Mouse (Mus musculus) CH12.LX (cell line): ENCODE results near the gene Creb5. TPM values are rescaled to one million over a fixed set of nuclear protein-coding genes. Genes with fewer than 3 reads are reported as not detected.

ENCODE experiments used
- DNase-seq: peaks from one replicate; pipeline ENCODE4 v3.0.0-alpha.2; 2013; ENCODE audit errors: extremely low read depth
- H3K27ac ChIP-seq: 2 replicates; pipeline ENCODE4 v1.5.1; 2012; ENCODE audit warnings: low read depth, mild to moderate bottlenecking, control low read depth, moderate library complexity; ENCODE audit not compliant: insufficient read depth
- H3K27me3 ChIP-seq: replicated peaks from 2 replicates; pipeline ENCODE3; 2012; ENCODE audit warnings: inconsistent platforms
- H3K36me3 ChIP-seq, 2 experiments: replicated peaks in 1 of 2; 2 replicates each; pipeline versions ENCODE3 to v1.6.1; 2012; ENCODE audit warnings: inconsistent platforms in 1 of 2, low read length in 1 of 2, mild to moderate bottlenecking in 1 of 2, mixed read lengths in 1 of 2, moderate library complexity in 1 of 2; ENCODE audit not compliant: control insufficient read depth in 1 of 2, insufficient read depth in 1 of 2
- H3K4me1 ChIP-seq, 2 experiments: 2 replicates each; pipeline ENCODE4 v1.6.1; 2012; ENCODE audit warnings: inconsistent platforms in 1 of 2, moderate library complexity in 1 of 2; ENCODE audit not compliant: insufficient read depth in 2 of 2, control insufficient read depth in 1 of 2
- H3K4me2 ChIP-seq: 2 replicates; pipeline ENCODE4 v1.6.1; 2012; ENCODE audit warnings: low read depth, mild to moderate bottlenecking, control low read depth; ENCODE audit not compliant: poor library complexity, insufficient read depth, severe bottlenecking
- H3K4me3 ChIP-seq, 3 experiments: fragments of 150-350 bp in 1 of 3; sonication (generic) in 1 of 3; replicated peaks in 1 of 3; 2 replicates each; pipeline versions ENCODE3 to v1.5.1; 2011 to 2012; ENCODE audit warnings: low read depth in 2 of 3, low read length in 2 of 3, mild to moderate bottlenecking in 2 of 3, moderate library complexity in 2 of 3, control low read depth in 1 of 3, improper control_type of control experiment in 1 of 3, inconsistent platforms in 1 of 3, mixed read lengths in 1 of 3; ENCODE audit not compliant: poor library complexity in 1 of 3
- H3K79me2 ChIP-seq: replicated peaks from 2 replicates; pipeline ENCODE4 v1.6.1; 2012; ENCODE audit warnings: mild to moderate bottlenecking, moderate library complexity; ENCODE audit not compliant: control insufficient read depth, poor library complexity, insufficient read depth, severe bottlenecking; ENCODE audit errors: extremely low read depth
- H3K9ac ChIP-seq: 2 replicates; pipeline ENCODE4 v1.6.1; 2012; ENCODE audit warnings: low read depth, mild to moderate bottlenecking, control low read depth, moderate library complexity; ENCODE audit not compliant: insufficient read depth
- H3K9me3 ChIP-seq: replicated peaks from 2 replicates; pipeline ENCODE3; 2012; ENCODE audit warnings: low read length, inconsistent platforms, mixed read lengths
- BHLHE40 ChIP-seq: IDR thresholded peaks from 2 replicates; pipeline ENCODE4 v1.6.1; 2011; ENCODE audit warnings: mild to moderate bottlenecking, low read depth, low read length, improper control_type of control experiment
- CHD1 ChIP-seq: IDR thresholded peaks from 2 replicates; pipeline ENCODE4 v1.6.1; 2012; ENCODE audit warnings: low read depth, low read length, improper control_type of control experiment, inconsistent platforms
- E2F4 ChIP-seq: IDR thresholded peaks from 2 replicates; pipeline ENCODE4 v1.6.1; 2011; ENCODE audit warnings: low read depth, low read length, improper control_type of control experiment; ENCODE audit not compliant: insufficient replicate concordance
- EP300 ChIP-seq: IDR thresholded peaks from 2 replicates; pipeline ENCODE4 v1.6.1; 2011; ENCODE audit warnings: low read length, improper control_type of control experiment
- HCFC1 ChIP-seq: IDR thresholded peaks from 2 replicates; pipeline ENCODE4 v1.6.1; 2012; ENCODE audit warnings: low read depth, mild to moderate bottlenecking, inconsistent platforms, low read length, improper control_type of control experiment
- IRF4 ChIP-seq: IDR thresholded peaks from 2 replicates; pipeline ENCODE4 v1.6.1; 2014; ENCODE audit warnings: low read depth, mild to moderate bottlenecking, inconsistent platforms, low read length, improper control_type of control experiment
- KAT2A ChIP-seq: IDR thresholded peaks from 2 replicates; pipeline ENCODE4 v1.6.1; 2012; ENCODE audit warnings: low read length, improper control_type of control experiment, inconsistent platforms; ENCODE audit not compliant: insufficient replicate concordance
- MXI1 ChIP-seq: IDR thresholded peaks from 2 replicates; pipeline ENCODE4 v1.6.1; 2011; ENCODE audit warnings: mild to moderate bottlenecking, low read depth, low read length, improper control_type of control experiment
- MYC ChIP-seq: IDR thresholded peaks from 2 replicates; pipeline ENCODE4 v1.6.1; 2011; ENCODE audit warnings: low read depth, mild to moderate bottlenecking, improper control_type of control experiment, low read length
- NELFE ChIP-seq: IDR thresholded peaks from 2 replicates; pipeline ENCODE4 v1.6.1; 2011; ENCODE audit warnings: low read depth, low read length, improper control_type of control experiment
- TBP ChIP-seq: conservative IDR thresholded peaks from 2 replicates; pipeline ENCODE4 v1.6.1; 2011; ENCODE audit warnings: low read depth, low read length, improper control_type of control experiment
- dilution Hi-C: fragments of 300-500 bp; cut with MboI; formaldehyde crosslinking; loops from 2 replicates; pipeline ENCODE4 v1.14.3; 2020; ENCODE audit warnings: low sequenced_read_pairs; ENCODE audit not compliant: extremely low pct_unique_long_range_greater_than_20kb, extremely low pct_ligation_motif_present
- in situ Hi-C: fragments of 300-500 bp; cut with MboI; formaldehyde crosslinking; loops from 3 replicates; pipeline ENCODE4 v1.14.3; 2019; ENCODE audit warnings: low sequenced_read_pairs, low pct_ligation_motif_present, low pct_unique_long_range_greater_than_20kb, mixed read lengths
- polyA plus RNA-seq: library from polyadenylated mRNA; unstranded; fragments of >175 nt; gene quantifications from 2 replicates; pipeline ENCODE4 v1.2.1, GENCODE M21; 2012; ENCODE audit warnings: low read depth; ENCODE audit not compliant: insufficient read length
- total RNA-seq, 2 experiments: library from RNA; depleted of rRNA; stranded (reverse); fragments of 300-350 nt in 1 of 2; fragments of >200 nt in 1 of 2; gene quantifications; 2 replicates each; pipeline ENCODE4 v1.2.3; 2012 to 2014

The Creb5 gene
- total and polyA plus RNA-seq, 3 experiments = 0.68 to 2.1 (median 0.86) TPM

- Histone ChIP-seq H3K9me3 (no peaks in the 10 kb centered on the region), H3K27ac (no peak overlapping the region), H3K4me3 (no peak overlapping the region), H3K27me3 (no peaks in the 10 kb centered on the region), H3K36me3 (no peaks in the 10 kb centered on the region), H3K9ac (no peak overlapping the region), H3K4me1 (peaks cover 2 to 15% of the 10 kb centered on the region in 2 experiments; a peak in 3 of 4 replicates), H3K4me2 (no peak overlapping the region), H3K79me2 (no peaks in the 10 kb centered on the region)
- no peak for DNase-seq
- dilution Hi-C loops (no loop called here), in situ Hi-C loops (no loop called here)
- TF ChIP-seq IRF4 (no peak), MYC (peak; percentile 62; the same call in 1 of the 2 replicates)
Observed at GRCm38 (mm10) chr6:53374315-53374941, 87.4 kb downstream of the Creb5 start.

GRCm38 (mm10) chr6:53389277-53389676, 102.2 kb downstream of the Creb5 start:
- in situ Hi-C loops (no loop called here), dilution Hi-C loops (no loop called here)
- no peaks in the 10 kb centered on the region for H3K36me3 ChIP-seq
- H3K9ac ChIP-seq = no peak overlapping the region
- H3K27me3 ChIP-seq = no peaks in the 10 kb centered on the region
- DNase-seq = peak; percentile 40
- TF ChIP-seq CHD1 (no peak), BHLHE40 (0 out of 2 replicates have a peak, but pooled peaks have one; percentile 12), HCFC1 (no peak)
- H3K9me3 ChIP-seq = no peaks in the 10 kb centered on the region
- no peak overlapping the region for H3K4me2 ChIP-seq
- no peaks in the 10 kb centered on the region for H3K79me2 ChIP-seq
- no peak overlapping the region for H3K27ac ChIP-seq
- H3K4me1 ChIP-seq = peaks cover 5 to 26% of the 10 kb centered on the region in 2 experiments
- H3K4me3 ChIP-seq = no peak overlapping the region

GRCm38 (mm10) chr6:53390413-53390812, 103.3 kb downstream of the Creb5 start:
- no peaks in the 10 kb centered on the region for H3K36me3 ChIP-seq
- H3K27ac ChIP-seq = no peak overlapping the region
- H3K79me2 ChIP-seq = no peaks in the 10 kb centered on the region
- in situ Hi-C loops = no loop called here
- DNase-seq = peak; percentile 57
- peaks cover 5 to 26% of the 10 kb centered on the region in 2 experiments for H3K4me1 ChIP-seq
- H3K4me2 ChIP-seq = peak overlapping the region; percentile 46; the same call in 1 of the 2 replicates
- no peaks in the 10 kb centered on the region for H3K9me3 ChIP-seq
- H3K9ac ChIP-seq = peak overlapping the region; percentile 45; the same call in 1 of the 2 replicates
- H3K27me3 ChIP-seq = no peaks in the 10 kb centered on the region
- TF ChIP-seq EP300 = peak; percentile 55; the same call in 1 of the 2 replicates
- peak; percentile 34; the same call in 1 of the 2 replicates for TF ChIP-seq IRF4
- TF ChIP-seq E2F4 = no peak
- no peak for TF ChIP-seq MXI1
- 0 out of 2 replicates have a peak, but pooled peaks have one; percentile 41 for TF ChIP-seq TBP
- no peak for TF ChIP-seq NELFE
- TF ChIP-seq KAT2A = no peak
- peak overlapping the region in 1 of 3 experiments; percentile 13 for H3K4me3 ChIP-seq
- dilution Hi-C loops = no loop called here
